Mouse (Mus musculus) cerebellum, adult 8-10 months (tissue): ENCODE data around the gene Ppp1r14b.

ENCODE experiments used
- DNase-seq: peaks from one replicate; pipeline ENCODE4 v3.0.0; 2022

The Ppp1r14b gene

DNA sequence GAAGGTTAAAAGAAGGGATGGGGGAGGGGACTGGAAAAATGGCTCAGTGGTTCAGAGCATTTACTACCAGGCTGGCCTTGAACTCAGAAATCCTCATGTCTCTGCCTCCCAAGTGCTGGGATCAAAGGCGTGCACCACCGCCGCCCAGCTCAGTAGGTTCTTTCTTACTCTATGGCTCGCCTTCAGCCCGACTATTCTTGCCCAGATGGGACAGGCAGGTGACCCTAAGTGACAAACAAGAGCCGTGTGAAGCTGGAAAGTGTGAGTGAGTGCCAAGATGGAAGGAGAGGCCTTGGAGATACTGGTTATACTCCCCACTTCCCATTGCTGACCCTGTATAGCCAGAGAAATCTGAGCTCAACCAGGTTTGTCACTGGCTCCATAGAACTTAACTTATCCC lies 31.1 kb upstream of the Ppp1r14b start:
- no peak for DNase-seq

DNA sequence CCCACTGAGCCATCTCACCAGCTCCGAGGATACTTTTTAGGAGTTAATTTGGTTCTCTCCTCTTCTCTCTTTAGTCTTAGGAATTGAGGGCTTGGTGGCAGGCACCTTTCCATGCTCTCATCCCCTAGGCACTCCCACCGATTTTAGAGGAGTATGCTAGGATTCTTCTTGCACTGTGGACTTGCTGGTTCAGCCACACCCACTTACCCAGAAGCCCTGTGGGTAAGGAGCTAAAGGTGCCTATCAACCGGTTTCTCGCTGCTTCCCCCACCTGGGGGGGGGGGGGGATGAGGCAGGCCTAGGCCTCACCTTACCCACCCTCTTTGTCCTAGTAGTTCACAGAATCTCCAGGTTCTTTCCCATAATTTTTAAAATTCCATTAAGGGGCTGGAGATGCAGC lies 27.0 kb upstream of the Ppp1r14b start:
- DNase-seq = no peak

DNA sequence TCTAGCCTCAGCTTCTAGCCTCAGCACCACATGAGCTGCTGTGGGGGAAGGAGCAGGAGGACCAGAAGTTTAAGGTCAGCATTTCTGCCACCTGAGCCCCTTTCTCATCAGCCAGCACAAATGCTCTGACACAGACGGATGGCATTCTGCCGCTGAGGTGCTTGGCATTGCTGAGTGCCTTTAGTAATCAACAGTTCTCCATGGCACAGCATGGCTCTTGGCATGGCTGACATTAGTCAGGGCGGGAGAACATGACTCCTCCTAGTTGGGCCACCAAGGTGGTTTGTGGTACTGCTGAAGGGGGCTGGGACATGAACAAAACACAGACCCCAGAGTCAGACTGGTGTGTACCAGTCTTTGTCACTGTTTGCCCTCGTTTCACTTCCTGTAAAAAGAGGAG lies 26.6 kb upstream of the Ppp1r14b start:
- peak; percentile 66 for DNase-seq

DNA sequence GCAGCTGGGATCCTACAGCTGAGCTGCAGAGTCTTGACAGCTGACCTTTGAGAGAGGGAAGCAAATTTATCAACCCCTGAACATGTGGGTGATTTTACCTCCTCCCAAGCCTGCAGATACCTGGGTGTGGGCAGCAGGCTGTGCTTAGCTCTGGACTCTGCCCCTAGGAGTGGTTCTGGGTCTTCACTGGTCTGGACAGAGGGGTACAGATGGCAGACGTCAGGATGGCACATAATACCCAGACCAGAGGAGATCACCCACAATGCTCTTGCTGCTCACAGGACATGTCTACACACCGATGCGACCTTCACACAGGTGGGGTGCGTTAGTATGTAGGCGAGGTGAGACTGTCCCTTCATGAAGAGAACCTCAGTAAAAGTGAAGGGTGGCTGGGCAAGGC lies 25.2 kb upstream of the Ppp1r14b start:
- DNase-seq = no peak

DNA sequence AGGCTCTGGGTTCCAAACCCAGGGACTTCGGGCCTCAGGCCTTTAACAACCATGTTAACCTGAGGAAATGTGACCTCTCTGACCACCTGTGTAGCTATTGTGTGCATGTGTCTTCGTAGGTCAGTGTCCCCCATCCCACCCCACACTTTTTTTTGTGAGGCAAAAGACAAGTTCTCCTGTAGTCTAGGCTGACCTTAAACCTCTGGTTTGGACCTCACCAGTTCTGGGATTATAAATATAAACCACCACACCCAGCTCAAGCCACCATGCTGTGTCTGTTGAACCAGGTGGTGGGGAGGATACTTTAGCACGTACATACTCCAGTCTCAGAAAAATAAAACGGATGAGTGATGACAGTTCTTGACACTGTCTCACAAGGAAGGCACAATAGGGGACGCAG lies 24.8 kb upstream of the Ppp1r14b start:
- DNase-seq = no peak

DNA sequence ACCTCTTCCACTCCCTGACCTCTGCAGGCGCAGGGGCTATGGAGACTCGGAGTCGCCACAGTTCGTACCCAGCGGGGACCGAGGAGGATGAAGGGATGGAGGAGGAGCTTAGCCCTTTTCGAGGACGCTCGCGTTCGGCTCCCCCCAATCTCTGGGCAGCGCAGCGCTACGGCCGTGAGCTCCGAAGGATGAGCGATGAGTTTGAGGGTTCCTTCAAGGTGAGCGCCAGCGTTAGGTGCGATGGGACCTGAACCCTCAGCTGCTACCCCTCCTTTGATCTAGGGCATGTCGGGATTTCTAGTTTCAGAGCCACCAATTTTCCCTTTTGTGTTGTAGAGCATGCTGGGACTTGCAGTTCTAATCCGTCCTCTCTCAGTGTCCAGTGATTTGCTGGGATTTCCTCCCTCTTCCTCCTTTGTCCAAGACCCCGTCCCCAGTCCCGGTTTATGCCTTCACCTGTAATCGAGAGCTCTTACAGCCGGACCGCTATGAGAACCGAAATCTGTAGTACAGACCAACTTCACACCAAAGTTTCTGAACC lies 24.1 kb upstream of the Ppp1r14b start:
- peak; percentile 62 for DNase-seq

DNA sequence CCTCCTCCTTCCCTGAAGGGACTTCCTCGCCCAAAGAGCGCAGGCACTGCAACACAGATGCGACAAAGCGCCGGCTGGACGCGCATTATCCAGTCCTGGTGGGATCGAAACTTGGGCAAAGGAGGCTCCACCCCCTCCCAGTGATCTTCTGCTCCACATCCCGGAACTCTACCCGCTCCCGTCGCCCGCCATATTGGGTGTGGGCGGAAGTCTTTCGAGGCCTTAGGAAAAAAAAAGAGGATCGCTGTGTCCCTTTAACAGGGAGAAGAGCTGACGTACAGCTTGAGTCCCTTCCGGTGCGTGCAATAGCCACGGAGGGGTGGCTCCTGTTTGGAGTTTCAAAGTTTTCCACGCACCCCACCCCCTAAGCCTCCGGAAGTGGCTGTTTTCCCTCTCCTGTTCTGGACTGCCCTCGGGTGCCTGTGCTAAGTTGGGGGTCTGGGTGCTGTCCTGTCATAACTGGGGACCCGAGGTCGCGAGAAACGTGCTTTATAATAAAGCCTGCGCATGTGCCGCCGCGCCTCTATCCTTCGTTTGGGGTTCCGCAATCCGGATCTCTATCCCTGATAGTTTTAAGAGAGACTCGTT lies 23.3 kb upstream of the Ppp1r14b start:
- peak; percentile 88 for DNase-seq

DNA sequence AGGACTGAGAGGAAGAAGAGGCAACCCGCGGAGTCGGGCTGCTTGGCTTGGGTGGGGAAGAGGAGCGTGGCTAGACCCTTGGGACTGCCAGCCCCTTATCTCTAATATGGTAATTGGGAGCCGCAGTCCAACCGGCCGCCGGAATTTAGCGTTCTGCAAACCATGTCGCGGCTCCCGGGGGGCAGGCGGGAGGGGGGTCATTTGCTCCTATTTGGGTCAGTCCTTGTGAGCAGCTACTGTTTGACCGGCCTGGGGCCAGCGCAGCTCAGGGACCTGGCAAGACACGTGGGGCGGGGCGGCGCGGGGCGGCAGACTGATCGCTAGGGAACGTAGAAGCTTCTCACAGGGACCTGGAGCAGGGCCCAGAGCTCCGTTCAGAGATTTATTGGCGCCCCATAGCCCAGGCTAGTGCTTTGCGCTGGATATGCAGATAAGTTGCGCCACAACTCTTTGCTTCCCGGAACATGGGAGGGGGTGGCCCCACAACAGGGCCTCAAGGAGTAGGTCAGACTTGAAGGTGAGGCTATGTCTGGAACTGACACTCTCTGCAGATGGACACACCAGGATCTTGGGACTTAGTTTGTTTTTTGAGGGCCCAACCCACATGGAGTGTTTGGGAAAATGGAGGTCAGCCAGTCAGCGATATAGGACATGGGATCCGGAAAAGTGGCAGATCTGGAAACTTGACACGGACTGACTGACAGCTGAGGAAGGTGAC lies 22.6 kb upstream of the Ppp1r14b start:
- DNase-seq = peak; percentile 78

DNA sequence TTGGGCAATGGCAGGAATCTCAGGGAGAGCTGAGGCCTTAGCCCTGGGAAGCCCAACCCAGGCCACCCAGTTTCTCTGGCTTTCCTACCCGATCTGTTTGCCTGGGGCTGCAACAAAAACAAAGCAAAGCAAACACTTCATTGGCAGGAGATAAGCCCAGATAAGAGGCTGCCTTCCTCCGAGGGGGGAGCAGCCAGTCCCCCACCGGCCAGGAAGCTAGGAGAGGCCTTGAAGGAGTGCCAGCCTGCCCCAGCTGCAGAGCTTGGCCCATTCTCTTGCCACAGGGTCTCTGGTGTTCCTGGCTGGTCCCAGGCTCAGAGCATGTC lies 22.1 kb upstream of the Ppp1r14b start:
- no peak for DNase-seq

DNA sequence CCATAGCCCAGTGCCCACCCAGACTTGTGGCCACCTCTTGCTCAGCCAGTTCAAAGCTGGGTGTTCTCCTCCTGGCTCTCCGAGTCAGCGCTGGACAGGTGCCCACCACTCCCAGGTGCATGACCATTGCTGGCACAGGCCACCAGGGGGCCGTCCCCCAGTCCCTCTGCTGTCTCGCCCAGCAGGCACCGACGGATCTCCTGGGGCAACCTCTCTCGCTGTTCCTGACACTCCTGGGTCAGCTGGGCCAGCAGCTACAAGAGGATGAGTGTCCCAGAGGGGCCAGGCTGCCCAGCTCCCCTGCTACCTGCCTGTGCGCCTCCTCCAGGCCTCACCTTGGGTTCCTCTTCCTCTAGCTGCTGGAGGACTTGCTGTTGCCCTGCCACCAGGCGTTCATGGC lies 20.7 kb upstream of the Ppp1r14b start:
- no peak for DNase-seq

DNA sequence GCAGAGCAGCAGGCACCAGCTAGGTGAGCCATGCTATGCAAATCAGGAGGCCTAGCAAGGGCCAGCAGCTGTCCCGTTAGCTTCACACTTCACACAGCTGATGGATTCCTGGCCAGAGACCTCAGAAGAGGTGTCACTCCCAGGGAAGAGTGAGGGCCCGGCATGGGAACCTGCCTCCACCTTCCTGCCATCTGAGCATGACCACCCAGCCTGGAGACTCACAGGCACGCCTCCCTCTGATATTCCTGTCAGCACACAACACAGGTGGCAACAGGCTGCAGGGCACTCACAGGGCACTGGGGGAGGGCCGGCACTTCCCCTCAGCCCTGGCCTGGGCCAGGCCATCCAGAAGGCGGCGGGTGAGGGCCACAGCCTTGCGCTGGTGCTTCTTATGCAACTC lies 19.3 kb upstream of the Ppp1r14b start:
- DNase-seq = no peak

DNA sequence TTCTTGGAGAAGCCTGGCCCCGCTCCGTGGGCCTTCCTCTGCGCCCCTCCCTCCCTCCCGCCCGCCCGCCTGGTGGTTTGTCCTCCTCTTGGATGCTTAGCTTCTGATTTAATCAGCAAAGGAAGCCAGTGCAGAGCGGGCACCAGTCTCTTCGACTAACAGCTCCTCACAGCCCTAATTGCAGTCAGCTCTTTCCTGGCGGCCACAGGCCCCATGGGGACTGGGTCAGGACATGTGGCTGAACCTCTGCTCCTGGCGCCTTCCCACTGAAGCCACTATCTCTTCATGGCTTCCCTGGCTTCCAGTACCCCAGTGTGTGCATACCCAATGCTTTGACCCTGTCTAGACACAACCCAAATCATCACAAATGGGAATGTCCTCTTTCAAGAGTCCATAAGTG lies 18.3 kb upstream of the Ppp1r14b start:
- DNase-seq = no peak

DNA sequence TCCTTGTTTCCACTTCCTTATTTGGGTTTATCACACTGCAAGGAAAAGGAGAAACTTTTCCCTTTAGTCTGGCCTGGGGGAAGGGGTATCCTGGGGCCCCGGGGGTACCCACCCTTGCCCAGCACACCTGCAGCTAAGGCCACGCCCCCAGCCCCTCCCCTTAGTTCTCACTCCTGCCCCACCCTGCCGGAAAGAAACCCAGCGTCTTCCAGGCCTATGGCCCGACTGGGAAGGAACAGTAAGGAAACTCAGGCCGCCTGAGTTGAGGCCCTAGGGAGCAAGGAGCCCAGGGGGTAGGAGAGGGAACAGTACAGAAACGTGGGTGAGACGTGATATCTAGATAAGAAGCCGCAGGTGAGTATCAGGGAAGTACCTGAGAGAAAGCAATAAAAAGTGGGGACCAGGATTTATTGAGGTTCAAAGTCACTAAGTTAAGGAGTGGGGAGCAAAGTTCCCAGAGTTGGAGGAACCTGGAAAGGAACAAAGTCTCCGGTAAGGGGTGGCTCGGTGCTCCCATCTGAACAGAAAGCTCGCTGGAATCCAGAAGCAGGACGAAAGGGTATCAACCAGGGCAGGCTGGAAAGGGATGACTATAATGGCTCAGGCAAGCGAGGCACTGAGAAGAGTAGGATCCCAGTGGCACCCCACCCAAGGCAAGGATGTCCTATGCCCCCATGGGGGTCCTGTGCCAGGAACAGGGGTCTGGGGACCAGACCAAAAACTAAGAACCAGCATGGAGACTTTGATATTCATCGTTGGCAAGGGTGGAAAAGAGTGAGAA lies 6.1 kb upstream of the Ppp1r14b start:
- DNase-seq = no peak

DNA sequence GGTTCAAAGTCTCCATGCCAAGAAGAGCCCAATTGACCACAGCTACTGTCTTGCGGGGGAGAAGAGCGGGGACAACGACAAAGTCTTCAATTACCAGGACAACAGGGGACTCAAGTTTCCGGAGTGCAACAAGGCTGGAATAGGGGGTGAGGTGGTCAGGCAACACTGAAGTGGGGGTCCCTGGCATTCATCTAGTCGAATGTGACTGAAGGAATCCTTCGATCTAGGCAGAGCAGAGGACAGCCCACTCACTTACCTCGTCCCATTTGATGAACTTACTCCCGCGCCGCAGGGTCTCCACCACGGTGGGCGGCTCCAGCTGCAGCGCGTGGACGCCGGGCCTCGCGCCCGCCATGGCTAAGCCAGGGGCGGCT lies 5.5 kb upstream of the Ppp1r14b start:
- no peak for DNase-seq

DNA sequence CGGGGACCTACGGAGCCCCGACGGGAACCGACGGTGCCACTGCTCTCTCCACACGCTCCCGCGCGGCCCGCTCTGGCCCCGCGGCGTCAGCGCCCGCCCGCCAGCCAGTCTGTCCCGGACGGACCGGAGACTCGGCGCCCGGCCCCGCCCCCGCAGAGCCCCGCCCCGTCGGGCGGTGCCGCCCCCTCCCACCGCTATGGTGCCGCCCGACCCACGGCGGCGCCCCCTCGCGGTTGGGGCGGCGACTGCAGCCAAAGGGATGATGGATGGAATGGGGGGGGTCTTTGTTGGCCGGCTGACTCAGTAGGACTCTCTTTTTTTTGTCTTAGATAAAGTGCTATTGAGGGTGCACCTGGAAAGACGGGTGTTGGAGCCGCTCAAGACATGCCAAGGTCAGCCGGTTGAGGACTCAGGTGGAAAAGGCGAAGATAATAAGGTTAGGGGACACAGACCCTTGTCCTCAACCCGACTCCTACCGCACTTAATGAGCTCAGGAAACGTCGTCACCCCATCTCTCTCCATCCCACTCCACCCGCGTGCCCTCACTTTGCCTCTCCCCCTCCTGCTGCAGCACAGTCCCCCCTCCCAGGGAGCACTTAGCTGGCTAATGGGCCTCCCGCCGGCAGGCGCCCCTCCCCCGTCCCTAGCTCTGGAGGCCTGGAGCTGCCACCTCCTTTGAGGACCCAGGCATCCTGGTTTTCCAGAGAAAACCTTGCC lies 4.9 kb upstream of the Ppp1r14b start:
- DNase-seq = no peak

DNA sequence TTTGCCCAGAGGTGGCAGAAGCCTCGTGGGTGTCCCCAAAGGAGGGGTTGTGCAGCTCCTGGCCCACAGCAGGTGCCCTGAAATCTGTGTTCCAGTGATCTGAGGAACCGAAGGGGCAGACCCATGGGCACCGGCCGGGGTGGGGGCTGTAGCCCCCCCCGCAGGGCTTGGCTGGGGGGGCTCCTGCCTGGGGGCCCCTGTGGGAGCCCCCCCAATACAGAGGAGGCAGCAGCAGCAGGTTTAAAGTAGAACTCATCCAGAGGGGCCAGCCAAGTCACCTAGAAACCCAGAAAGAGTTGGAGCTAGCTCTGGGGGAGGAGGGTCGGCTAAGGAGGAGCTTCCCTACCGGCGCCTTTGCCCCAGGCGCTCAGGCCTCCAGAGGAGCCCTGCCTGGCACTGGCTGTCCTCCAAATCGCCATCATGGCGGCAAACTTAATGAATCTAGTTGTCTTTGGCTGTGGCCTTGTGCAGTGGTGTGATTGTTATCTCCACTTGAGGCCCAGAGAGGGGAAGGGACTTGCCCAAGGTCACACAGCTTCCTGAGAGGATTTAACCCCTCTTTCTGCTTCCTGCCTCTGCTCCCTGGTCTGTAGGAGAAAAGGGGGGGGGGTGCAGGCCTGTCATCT lies 4.2 kb upstream of the Ppp1r14b start:
- no peak for DNase-seq

DNA sequence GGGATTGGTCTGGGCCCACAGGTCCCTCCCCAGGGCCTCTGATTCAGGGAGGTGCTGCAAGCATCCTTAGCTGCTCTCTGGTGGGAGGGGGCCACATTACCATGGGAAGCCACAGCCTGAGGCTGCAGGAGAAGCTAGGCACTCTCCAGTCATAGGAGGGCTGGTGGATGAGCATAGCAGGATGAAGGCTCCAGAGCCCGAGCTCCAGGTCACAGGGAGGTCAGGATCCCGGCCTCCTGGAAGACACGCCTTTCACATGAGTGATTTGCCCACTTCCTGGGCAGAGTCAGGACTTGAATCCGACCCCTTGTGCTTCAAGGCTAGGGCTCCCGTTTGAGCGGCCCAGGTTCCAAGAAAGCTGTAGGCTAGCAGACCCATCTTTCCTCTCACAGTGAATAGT lies 3.1 kb upstream of the Ppp1r14b start:
- no peak for DNase-seq

DNA sequence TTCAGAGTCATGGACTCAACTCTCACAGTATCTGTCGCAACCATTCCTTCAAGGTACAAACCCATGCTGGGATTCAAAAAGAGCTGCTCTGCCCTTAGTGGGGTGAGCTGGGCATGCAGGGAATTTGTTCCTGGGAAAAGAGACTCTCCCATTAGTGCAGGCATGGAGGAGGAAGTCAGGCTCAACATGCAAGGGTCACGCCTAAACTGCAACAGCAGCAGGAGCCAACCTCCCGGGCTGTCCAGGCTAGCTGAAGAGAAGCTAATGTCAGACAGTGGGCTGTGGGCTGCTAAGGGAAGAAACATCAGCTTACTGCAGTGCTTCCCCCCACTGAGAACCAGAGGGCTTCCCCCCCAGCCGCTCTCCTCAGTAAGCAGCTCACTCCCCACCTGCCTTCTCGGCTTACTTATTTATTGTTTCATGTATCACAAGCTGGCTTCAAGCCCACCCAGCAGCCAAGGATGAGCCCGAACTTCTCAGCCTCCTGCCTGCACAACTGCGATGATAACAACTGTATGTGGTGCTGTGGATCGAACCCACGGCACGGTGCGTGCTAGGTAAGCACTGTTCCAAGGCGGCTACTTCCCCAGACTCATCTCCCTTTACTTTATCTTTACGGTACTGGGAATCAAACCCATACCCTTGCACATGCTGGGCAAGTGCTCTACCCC lies 2.4 kb upstream of the Ppp1r14b start:
- no peak for DNase-seq

DNA sequence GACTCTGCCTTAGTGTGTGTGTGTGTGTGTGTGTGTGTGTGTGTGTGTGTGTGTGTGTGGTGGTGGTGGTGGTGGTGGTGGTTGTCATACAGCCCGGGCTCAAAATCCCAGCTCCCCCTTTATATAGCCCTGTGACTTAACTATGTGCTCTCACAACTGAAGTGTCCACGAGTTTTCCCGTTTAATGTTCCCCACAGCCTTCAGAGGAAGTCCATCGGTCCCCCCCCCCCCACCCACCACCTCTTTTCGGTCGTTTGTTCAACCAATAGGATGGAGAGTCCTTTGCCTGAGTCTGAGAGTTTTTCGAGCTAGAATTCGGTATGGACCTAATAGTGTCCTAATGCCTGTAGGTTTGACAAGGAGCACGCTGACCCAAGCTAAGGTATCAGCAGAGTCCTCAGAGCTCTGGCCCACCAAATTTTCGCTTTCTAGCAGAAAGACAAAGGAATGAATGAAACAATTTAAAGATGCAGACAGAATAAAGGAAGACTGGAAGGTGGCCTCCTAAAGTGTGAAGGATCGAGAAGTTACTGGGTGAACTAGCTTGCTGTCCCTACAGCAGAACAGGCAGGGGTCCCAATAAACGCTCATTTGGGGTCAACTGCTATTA lies 1.1 kb upstream of the Ppp1r14b start:
- DNase-seq = no peak

DNA sequence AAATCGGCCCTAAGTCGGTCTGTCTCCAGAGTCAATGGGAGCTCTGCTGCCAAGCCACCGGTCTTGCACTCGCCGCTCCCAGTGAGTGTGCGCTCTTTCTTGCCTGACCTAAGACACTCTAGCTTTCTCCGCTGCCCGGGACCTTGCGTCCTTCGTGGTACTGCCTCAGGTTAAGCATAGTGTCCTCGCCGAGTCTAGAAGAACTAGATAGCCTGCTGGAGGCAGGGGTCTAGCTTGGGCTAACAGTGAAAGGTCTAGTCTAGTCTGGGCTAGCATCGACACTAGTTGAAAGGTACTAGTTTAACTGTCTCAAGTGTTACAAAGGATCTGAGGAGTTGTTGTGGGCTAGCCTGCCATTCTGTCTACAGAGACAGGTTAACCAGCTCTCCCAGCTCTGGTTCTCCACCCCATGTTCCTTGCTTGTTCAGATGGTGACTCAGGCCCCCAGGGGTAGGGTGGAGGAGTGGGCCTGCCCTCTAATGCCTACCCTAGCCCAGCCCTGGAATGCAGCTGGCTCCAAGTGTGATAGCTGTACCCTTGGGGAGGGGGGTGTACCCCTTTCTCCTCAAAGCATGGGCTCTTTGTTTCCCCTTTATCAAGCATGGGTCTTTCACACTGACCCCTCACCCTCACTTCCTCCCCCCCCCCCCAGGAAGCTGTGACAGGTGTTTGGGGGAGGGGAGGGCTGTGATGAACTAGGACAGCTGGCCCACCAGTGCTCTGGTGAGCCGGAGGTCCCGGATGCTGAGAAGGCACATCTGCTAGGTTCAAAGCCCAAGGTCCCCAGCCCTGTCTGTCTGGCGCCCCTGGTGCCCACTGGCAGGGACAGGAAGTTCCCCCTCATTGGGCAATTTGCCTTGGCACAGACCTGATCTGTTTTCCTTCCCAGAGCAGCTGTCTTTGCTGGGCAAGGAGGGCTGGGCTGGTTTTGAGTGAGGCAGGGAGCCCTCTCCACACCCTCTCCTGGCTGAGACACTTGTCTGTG lies 1.1 kb downstream of the Ppp1r14b start, which contains the start of gene Plcb3:
Gene Plcb3, minus strand, starts transcription at position 934 of the 985 bp plus-strand sequence.
- DNase-seq = no peak
